Mouse (Mus musculus): ENCODE results near the gene Ago4.

- TF ChIP-seq CTCF (IDR thresholded peaks at IDR 0.05; ENCODE audit: insufficient read depth, low read depth, low read length) (no peak), POLR2A (IDR thresholded peaks at IDR 0.05; ENCODE audit: insufficient read depth, low read depth, low read length) (no peak)
Measured at GRCm38 (mm10) chr4:126464189-126464891, 68.9 kb downstream of the Ago4 start.

All from olfactory bulb, adult 2 months (tissue).